Mouse (Mus musculus): ENCODE measurements around the gene Golt1a.
A peak's percentile ranks its signal among the peaks of the same experiment; 100 is the strongest.

Gene Golt1a

DNA sequence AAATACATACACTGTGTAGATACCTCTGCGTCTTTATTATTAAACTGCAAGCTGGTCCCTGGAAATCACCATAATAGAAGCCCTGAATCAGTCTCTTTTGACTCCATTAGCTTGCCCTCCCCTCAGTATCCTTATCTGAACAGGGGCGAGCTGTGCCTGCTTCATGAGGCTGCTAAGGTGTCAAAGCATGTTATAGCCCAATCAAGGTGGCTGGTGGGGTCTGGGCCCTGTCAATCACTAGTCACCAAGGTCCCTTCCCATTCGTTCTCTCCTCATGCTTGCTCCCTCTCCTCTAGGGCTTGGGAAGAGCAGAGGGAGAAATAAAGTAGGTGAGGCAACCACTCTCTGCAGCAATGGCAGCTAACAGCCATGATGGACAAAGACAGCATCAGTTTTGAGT, 37.6 kb downstream of the Golt1a start:
- DNase-seq (ENCODE audit: low read depth, low spot score) = no peak

DNA sequence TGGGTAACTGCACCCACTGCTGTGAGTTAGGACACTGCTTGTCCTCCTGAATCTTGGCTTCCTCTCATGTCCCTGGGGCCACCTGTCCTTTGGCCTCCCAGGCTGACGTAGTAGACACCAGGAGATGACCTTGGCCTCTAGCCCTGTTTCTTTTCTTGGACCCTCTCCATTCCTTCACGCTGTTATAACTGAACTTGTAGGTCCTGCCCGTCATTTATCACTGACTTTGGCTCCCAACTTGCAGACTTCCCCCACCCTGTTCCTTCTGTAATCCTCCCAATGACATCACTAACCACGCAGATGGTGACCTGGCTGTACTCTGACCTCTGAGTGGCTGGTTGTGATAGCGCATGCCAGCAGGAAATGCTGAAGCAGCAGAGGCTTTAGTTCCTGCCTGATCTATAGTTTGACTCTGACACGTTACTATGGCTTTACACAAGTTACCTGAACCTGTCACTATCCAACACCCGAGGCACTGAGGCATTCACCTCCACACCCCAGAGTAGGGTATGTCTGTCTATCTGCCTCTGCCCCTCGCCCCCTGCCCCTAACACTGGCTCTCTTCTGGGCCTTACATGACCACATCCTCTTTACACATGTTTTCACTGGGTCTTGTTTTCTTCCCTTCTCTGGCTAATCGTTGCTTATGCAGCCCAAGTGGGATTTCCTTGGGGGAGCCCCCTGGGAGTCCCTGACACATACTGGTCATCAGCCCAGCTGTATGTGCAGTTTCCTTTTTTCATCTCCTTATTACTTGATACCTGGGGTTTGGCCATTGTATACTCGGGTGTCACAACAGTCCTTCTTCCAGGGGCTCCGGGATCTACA, 38.3 kb downstream of the Golt1a start:
- DNase-seq (ENCODE audit: low read depth, low spot score) = peak; percentile 12

DNA sequence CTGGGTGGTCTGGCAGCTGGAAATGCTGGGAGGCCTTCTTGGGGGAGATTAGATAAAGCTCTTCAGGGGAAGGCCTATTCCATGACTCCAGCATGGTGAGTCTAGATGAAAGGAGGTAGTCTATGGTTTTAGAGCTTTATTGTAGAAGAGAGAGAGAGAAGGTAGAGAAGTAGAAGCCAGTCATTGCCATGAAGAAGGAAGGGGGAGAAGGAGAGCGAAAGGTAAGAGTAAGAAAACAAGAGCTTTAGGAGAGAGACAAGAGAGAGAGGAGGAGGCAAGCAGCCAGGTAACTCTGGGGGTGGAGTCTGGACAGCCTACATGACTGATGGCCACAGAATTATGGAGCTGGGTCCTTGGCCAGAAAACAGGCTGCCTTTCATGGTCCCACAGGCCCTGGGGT, 40.6 kb downstream of the Golt1a start, which contains the start of gene Ren1:
Gene Ren1 (plus strand): TSS at position 301 of the 400 bp plus-strand sequence.
- DNase-seq (ENCODE audit: low read depth, low spot score) = no peak

DNA sequence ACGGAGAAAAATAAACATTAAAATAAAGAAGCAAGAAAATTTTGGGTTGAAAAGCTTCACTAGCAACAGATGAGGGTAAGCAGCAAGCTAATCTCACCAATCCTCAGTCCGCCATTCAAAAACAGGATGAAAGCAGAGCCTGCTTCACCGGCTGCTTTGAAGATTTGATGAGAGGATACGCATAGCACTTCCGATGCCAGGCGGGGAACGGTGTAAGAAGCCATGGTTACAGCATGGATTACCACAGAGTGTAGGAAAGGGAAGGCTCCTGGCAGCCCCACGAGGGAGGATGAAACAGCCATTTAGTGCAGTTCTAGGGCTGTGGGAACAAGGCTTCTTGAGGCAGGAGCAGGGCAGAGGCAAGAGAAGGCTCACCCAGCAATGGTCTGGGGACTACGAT, 42.2 kb downstream of the Golt1a start:
- DNase-seq (ENCODE audit: low read depth, low spot score) = no peak

DNA sequence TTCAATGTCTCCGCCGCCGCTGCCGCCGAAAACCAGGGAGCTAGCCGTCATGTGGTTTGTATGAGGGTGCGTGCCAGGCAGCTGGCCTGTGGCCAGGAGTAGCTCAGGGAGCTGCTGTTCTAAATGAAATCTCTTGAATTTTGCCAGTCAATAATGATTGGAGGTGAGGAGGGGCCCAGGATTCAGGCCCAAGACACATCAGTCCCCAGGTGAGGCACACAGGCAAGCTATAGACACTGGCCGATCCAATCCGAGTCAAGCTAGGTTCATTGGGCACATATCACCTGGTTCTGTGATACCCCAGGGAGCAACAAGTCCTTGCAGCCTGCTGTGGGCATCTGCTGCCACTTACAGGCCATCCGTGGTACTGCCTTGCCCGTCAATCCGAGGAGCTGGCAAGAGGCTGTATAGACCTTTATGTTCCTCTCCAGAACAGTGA, 43.8 kb downstream of the Golt1a start:
- DNase-seq (ENCODE audit: low read depth, low spot score) = peak; percentile 66

DNA sequence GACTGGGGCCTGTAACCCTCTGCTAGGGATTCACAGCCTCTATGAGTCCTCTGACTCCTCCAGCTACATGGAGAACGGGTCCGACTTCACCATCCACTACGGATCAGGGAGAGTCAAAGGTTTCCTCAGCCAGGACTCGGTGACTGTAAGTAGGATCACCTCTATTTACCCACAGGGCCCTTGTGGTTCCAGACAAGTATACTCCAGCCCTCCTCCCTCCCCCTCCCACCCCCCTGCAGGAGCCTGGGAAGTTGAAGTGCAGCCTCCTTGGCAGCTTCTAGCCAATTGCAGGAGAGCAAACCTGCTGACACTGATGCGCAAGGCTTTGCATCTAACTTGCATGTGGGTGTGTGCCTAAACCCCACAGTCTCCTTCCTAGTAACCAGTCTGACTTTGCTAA, 45.9 kb downstream of the Golt1a start:
- DNase-seq (ENCODE audit: low read depth, low spot score) = no peak

DNA sequence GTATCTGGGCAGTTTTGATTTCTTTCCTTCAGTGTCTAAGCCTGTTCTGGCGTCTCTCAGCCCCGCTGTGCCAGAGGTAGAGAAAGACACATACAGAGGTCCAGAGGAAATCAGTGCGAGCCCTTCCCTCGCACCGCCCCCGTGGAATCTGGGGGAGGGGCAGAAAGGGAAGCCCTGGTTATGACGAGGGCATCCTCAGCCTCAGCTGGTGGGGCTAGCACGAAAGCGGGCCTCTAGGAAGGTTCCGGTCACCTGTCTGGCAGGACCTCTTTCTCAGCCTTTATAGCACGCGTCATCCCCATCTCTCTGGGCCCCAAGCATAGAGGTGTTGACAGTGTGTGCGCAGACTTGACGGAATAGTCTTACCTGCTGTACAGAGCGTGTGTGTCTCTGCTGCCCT, 46.3 kb downstream of the Golt1a start:
- DNase-seq (ENCODE audit: low read depth, low spot score) = no peak

DNA sequence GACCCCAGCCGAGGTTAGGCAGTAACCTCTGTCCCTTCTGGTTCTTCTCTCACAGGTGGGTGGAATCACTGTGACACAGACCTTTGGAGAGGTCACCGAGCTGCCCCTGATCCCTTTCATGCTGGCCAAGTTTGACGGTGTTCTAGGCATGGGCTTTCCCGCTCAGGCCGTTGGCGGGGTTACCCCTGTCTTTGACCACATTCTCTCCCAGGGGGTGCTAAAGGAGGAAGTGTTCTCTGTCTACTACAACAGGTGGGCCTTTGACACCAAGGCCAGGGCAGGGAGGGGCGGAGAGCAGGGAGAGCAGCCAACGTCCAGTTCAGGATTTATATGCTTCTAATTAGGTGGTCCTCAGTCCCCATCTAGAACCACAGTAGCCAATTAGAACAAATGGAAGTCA, 46.7 kb downstream of the Golt1a start:
- DNase-seq (ENCODE audit: low read depth, low spot score) = no peak

DNA sequence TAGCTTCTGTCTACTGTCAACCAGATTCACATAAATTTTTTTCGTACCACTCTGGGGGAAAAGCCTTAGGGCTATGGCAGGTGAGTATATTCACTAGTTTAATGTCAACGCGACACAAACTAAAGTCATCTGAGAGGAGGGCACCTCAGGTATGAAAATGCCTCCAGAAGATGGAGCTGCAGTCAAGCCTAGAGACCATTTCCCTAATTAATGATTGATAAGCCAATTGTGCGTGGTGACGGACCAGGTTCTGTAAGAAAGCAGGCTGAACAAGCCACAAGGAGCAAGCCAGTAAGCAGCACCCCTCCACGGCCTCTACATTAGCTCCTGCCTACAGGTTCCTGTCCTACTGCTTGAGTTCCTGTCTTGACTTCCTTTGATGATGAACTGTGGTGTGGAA, 51.4 kb downstream of the Golt1a start:
- DNase-seq (ENCODE audit: low read depth, low spot score) = no peak

DNA sequence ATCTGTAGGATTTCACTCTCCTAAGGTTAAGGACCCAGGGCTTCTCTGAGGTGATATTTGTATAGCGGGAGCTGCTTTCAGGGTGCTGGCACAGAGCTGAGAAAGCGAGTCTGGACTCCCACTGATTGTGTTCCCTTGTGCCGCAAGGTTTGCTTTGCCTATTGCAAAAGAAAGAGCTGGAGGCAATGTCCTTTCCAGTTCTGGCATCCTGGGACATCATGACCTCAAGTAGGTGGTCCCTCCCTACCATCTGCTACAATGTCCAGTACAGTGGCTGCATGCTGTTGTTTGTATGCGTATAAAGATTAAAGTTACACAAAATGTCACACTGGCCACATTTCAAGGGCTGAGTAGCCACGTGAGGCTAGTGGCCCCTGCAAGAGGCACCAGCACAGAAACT, 52.5 kb downstream of the Golt1a start:
- DNase-seq (ENCODE audit: low read depth, low spot score) = no peak

DNA sequence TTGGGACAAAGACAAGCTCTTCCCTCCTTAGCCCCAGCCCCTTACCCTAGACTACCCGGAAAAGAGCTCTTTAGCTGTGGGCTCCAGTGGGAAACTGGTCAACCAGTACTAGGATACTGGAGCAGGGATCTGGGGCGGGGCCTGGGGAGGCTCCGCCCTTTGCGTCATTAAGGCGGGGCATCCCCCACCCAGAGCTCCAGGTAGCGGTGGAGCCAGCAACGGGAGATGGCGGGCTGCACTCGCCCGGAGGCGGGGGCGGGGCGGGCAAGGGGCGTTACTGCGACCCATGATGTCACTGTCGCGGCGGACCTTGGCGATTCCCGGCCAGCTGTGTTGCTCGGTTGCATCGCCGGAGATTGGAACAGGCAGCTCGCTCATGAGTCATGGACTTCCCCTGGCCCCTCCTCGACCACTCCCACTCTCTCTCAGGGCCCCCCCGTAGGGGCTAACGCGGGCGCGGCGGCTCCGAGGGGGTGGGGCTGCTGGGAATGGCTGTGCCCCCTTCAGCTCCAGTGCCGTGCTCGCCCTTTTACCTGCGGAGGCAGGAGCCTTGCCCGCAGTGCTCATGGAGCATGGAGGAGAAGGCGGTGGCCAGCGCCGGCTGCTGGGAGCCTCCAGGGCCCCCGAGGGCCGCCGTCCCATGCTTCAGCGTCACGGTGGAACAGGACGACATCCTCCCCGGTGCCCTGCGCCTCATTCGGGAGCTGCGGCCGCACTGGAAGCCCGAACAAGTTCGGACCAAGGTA, 53.8 kb downstream of the Golt1a start, which contains the start of gene Etnk2:
Gene Etnk2 (plus strand): TSS at position 297 of the 746 bp plus-strand sequence.
- DNase-seq (ENCODE audit: low read depth, low spot score) = peak; percentile 49

DNA sequence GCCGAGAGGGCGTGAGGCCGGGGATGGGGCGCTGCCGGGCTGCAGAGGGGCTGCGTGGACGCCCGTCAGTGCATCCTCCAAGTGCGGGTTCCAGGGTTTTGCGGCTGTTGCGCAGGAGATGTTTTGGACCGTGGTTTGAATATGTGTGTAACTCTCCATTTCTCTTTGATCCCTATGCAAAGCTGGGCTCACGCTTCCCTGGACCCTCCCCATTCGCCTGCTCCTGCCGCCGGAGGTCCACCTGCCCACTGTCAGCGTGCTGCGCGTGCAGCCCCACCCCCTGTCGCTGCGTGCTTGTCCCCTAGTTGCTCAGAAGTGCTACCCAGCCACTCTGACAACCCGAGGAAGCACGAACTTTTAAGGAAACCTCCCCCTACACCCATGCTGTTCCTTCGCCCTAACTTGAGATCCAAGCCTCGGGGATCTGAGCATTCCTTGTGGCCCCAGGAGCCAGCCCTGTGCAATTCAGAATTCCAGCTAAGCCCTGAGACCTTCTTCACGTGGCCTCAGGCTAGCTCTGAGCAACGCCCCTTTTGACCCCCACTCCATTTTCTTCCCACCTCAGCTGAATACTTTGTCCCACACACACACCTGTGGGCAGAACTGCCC, 54.5 kb downstream of the Golt1a start:
- no peak for DNase-seq (ENCODE audit: low read depth, low spot score)

DNA sequence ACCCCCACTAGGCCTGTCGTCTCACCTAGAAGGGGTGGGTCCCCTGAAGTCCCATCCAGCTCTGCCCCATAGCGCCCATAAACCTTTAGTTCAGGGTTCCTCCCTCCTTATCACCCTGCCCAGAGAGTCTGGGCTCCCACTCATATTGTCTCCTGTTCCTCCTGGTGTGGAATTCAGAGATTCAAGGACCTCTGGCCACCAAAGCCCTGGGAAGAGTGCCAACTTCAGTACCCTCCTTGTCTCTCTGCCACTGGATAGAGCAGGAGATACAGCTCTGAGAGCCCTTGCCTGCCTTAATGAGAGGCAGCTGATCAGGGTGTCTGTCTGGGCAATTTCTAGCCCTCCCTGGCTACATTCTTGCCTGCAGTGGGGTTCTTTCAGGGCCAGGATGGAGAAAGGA, 55.3 kb downstream of the Golt1a start:
- DNase-seq (ENCODE audit: low read depth, low spot score) = no peak

DNA sequence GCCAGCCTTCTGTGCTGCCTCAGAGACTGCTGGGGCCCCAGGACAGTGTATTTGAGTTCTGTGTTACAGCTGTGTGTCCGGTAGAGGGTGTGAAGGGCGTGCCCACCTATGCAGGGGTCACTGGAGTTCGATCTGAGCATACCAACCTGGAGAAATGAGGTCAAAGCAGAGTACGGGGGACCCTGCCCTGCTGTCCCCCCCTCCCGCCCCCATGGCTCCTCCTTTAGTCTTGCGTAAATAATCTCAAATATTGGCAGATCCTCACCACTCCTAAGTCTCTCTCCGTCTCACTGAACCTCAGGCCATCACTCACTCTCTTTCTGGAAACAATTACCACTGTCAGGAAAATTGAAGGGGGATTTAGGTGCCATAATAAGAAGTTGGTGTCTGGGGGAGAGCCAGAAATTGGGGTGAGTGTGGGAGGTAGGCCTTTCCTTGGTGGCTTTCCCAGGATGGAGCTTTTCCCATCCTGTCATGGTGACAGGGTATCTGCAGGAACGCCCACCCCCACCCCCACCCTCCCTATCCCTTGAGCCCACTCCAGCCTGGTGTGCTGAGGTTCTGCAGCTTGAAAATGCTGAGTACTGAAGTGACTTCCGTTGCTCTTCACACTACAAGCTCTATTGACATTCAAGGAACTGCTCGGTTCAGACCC, 57.5 kb downstream of the Golt1a start:
- no peak for DNase-seq (ENCODE audit: low read depth, low spot score)

DNA sequence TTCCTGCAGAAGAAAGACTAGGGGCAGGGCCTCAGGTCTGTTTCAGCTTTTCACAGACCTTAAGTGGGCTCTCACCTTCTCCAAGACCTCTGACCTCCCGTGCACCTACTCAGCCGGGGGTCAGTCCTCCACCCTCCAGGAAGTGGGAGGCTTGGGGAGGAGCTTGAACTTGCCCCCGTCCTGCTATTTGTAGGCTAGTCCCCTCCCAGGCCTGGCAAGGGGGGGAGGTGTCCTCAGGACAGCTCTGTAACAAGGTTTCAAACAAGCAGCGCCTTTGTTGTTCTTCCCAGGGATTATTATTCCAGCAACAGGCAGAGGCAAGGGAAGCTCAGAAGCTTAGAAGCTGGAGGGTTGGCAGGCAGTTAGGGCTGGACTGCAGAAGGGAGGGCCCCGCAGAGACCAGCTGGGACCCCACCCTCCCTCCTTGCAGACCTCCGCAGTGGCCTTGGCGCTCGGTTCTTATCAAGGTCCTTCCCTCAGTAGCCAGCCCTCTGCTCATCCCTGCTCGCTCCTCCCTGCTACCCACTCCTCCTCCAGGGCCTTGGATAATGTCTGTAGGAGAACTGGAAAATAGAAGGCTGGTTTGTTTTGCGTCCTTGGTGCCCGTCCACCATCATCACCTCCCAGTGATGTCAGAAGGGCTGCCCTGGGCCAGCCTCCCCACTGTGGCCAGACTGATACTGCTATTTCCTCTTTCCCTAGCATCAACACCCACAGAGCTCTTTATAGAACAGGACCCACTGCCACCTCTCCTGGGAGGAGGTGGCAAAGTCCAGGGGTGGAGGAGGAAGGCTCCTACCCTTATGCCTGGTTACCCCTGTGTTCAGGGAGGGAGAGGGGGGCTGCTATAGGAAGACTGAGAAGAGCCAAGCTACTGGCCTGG, 58.2 kb downstream of the Golt1a start:
- DNase-seq (ENCODE audit: low read depth, low spot score) = no peak

DNA sequence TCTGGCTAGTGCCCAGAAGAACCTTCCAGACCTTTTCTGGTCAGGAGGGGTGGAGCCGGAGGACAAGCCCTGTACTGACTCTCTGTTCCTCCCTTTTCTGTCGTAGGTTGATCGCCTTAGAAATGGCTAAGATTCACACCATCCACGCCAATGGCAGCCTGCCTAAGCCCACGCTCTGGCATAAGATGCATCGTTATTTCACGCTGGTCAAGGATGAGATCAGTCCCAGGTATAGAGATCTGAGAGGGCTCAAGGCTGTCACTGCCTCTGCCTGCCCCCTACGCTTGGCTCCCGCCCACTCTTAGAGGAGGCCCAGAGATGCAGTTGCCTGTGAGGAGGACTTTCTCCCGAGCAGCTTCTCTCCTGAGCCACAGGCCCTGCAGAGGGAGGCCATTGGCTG, 59.0 kb downstream of the Golt1a start:
- DNase-seq (ENCODE audit: low read depth, low spot score) = no peak

DNA sequence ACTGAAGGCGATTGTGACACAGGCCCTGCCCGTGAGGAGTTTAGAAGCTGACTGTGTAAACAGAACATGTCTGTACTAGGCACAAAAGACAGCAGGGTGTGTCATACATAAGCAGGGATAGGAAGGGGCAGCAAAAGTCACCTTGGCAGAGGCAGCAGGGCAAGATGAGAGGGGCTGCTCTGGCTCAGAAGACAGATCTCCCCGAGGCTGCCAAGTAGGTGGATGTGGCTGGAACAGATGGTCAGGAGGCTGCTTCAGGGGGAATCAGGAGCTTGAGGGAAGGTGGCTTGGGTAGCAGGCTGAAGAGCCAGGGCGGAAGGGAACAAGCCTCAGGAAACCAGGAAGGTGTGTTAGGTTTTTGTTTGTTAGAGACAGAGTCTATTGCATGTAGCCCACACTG, 60.8 kb downstream of the Golt1a start:
- no peak for DNase-seq (ENCODE audit: low read depth, low spot score)

DNA sequence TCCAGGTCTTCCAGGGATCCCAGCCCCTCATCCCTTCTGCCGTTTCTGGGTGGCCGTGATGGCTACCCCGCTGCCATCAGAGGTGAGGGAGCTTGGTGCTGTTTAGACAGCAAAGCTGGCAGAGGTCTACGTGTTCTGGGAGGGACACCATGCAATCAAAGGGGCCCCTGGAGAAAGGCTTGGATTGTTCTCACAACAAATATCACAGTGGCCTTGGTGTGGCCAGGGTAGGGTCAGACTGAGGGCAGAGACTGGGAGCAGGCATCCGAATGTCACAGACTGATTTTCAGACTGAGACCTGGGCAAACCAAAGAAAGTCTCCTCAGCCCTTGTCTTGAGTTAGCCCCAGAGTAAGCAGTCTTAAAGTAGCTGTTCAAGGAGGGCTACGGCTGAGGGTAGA, 61.8 kb downstream of the Golt1a start:
- no peak for DNase-seq (ENCODE audit: low read depth, low spot score)

DNA sequence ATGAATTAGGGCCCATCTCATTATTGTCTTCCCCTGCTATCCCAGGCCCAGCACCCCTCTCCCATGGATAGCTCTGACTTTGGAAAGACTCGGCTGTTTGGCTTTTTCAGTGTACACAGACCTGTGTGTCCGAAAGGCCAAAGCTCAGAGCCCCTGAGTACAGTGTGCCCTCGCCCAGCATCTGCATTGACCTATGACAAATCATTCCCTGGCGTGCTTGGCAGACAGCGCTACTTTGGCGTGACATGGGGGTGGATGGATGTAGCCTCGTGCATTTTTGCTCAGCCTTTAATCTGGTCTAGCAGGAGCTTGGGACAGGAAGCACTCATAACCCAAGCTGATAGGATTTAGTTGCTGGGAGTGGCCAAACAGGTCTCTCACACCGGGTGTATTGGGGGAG, 62.5 kb downstream of the Golt1a start:
- no peak for DNase-seq (ENCODE audit: low read depth, low spot score)
